Mouse (Mus musculus) left cerebral cortex, adult 8-10 months (tissue): Measurements from ENCODE around the gene Spock2. TPM values are rescaled to one million over a fixed set of nuclear protein-coding genes. Genes with fewer than 3 reads are reported as not detected.
A peak's percentile ranks its signal among the peaks of the same experiment; 100 is the strongest.

Experiments
- DNase-seq, 2 experiments: peaks; one replicate each; pipeline ENCODE4 v3.0.0; 2022; ENCODE audit warnings: low spot score in 2 of 2
- total RNA-seq, 4 experiments: library from RNA; stranded (reverse); gene quantifications; 2 replicates each; pipeline ENCODE4 v1.2.4; 2022

Gene Spock2
- total RNA-seq: 100 to 1,000 TPM; 540 to 596 (median 571) TPM

DNA sequence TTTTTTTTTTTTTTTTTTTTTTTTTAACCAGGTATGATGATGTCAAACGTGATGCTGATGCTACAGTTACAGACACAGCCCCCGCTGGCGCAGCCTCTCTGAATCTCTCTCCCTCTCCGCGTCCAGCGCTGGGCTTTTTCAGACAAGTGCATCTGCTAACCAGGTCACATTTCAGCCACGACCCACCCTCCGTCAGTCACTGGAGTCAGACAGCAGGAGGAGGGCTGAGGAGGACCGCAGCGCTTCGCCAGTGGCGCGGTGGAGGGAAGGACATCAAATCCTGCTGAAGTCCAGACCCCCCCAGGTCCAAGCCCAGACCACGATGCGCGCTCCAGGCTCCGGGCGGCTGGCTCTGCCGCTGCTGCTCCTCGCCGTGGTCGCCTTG is at the start of gene Spock2:
TSS of gene Spock2 (plus strand) at position 74 of the 385 bp plus-strand sequence.
- peak in 1 of 2 experiments; percentile 79 for DNase-seq

DNA sequence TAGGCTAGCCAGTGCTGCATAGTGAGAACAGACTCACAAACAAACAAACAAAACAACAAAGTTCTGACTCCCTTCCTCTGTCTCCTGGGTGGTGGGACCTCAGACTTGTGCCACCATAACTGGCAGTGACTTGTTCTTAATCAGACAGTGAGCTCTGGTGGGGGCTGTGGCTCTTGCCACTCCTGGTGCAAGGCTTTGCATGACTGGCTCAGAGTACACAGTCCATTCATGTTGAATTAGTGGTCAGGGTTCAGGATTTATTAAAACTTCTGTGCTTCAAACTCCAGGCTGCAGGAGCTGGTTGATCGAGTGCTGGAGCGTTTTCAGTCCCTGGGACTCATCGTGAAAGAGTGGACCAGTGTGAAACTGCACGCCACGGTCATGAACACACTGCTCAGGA is 43.8 kb upstream of the Spock2 start:
- no peak for DNase-seq

DNA sequence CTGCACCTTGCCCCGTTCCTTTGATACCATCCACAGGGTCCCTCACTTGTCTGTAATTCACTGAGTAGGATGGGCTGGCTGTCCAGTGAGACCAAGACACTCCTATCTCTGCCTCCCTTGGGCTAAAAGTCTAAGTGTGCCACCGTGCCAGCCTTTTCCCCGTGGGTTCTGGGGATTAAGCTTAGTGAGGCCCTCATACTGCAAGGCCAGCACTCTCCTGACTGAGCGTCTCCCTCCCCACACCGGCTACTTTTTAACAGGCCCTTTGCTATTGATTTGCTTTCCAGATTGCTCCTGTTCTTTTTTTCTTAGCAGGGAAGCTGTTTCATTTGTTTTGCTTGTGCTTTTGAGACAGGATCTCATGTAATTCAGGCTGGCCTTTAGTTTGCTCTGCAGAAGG is 43.1 kb upstream of the Spock2 start:
- no peak for DNase-seq

DNA sequence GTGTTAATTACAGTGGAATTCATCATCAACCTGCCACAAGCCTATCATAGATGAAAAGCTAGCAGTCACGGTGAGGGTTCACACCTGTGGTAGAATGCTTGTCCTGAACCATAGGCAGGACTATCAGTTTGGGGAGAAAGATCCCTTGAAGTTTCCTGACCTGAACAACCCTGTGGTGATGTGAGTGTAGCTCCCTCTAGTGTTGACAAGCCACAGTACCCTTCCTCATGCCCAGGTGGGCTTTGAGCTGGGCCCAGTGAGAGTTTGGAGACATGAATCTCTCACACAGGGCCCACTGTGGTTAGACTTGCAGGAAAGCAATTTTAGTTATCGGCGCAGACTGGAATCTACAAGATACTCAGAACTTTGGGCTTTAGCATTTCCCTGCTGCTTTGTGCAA is 39.5 kb upstream of the Spock2 start:
- DNase-seq: peak in 1 of 2 experiments; percentile 26

DNA sequence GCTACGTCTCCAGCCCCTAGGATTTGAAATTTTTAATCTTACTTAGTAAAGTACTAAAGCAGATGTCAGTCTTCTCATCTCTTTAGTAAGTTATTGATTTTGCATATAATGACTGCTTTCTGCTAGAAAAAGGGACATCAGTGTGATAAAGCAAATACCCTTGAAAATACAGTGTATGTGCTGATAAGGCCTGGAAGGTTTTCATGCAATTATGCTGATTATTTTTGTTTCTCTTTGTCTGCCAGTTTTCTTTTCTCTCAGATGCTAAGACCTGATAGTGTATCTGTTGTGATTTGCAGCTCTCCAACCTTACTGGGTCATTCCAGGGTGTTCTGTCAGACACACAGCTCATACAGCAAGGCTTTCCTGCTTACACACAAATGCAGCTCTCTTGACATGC is 30.9 kb upstream of the Spock2 start:
- no peak for DNase-seq

DNA sequence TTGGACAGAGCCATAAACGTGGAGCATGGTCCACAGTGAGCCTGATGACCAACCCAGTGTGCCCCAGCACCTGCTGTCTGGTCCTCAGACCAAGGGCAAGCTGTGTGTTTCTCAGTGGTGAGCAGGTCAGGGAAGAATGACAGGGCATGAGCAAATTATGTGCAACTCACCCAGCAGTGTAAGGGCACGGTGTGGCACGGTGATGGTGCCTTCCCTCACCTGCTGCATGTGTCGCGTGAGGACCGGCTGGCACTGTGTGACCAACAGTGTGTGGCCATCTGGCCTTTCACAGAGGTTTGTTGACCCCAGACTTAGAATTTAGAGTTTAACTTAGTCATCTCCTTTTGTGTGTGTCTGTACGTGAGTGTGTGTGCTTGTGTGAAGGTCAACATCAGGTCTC is 28.8 kb upstream of the Spock2 start:
- DNase-seq: no peak

DNA sequence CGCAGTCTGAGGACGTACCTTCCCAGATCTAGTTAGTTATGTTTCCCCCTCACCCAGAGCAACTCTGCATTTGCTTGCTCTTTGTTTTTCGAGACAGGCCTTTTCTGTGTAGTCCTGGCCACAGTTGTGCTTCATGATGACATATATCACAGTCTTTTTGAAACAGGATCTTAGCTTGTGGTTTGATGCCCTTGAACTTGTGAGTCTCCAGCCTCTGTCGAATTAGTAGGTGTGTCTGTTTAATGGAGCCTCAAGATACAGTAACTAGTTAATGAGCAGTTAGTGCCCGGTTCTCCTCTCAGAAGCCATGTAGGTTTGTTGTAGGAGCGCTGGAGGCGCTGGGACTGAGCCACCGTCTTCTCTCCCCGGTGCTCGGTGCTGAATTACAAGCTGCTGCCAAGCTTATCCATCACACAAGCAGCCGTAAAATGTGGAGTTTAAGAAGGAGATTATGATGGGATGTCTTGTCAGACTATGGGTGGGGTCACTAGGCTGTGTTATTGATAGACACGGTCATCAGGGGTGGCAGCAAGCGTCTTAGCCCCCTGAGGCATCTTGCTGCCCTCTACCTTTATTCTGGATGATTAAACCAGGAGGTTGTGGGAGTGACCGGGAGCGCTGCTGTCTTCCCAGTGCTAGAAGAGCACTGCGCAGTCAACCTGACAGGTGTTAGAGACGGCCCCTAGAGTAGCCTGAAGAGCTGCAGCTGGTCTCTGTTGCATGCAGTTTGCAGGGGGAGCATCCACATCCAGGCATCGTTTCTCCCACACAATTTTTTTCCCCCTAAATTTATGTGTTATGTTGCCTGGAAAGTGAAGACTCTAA is 28.1 kb upstream of the Spock2 start:
- DNase-seq: no peak

DNA sequence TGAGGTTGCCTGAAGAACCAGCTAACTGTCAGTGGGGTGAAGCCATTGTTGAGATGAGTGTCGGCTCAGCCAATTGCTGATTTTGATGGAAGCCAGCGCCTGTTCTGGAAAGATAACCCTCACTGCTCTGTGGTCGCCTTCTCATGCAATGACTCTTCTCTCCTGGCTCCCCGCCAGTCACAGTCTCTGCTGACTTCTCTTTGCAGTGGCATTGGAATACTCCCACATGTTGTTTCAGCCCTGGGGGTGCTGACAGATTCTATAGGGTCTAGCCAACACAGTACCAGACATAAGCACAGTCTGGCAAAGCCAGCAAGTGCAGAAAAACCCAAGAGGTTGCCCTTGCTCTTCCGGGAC is 27.5 kb upstream of the Spock2 start:
- peak in 1 of 2 experiments; percentile 45 for DNase-seq

DNA sequence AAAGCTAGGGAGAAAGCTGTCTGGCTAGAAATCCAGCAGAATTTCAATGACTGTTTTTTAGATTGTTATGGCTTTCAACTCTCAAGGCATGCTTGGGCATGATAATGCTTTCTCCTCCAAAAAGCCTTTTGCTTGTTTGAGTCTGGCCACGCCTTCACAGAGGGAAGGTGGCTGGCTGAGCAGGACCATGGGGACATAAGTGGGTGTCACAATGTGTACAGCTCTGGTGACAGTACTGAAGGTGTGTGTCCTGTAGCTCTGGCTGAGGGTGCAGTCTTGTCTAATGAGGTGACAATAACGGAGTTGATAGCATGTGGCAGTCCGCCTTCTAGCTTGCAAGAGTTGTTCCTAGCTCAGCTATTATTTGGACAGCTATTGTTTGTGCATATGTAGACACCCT is 25.8 kb upstream of the Spock2 start:
- no peak for DNase-seq

DNA sequence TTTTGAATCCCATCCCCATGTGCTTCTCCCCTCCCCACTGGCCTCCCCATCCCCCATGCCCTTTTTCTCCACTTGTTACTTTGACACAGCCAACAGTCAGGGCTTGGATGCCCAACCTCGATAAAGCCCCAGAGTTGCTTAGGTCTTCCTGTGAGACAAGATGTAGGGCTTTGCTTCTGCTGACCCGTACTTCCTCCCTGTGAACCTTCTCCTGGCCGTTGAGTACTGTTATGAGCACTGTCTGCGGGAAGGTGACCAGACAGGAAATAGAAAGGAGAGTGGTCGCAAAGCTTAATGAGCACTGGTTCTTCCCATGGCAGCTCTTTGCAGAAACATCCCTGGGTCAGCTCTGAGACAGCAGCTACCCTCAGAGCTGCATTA is 25.4 kb upstream of the Spock2 start:
- no peak for DNase-seq

DNA sequence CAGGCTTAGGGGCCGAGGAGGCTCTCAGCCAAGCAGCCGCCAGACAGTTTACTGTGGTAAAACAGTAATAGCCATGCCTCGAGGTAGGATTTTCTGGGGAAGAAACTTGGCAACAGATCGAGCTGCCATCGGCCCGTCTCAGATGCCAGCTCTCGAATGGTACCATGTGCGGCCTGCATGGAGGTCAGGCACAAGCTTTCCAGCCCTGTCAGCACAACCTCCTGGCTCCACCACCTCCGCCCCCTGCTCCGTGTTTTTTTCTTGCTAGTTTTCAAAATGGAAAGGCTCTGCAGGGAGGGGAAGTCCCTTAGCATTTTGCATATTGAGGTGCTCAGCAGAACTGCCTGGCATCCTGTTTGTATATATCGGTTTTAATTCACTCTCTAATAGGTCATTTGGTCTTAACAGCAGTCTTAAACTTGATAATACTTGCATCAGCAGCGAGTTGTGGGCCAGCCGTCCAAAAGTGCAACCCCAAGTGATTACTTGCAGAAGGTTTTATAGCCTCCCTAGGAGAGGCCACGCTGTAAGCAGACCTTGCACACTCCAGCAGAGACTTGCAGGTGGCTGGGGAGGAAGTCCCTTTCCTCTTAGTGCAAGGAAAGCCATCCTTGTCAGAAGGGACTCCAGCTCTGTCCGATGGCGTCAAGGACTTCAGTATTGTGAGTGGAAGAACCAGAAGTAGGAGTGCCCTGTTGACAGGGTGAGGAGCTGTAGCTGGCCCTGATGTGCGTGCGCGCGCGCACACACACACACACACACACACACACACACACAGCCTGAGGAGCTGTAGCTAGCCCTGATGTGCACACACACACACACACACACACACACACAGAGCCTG is 24.8 kb upstream of the Spock2 start:
- DNase-seq: no peak

DNA sequence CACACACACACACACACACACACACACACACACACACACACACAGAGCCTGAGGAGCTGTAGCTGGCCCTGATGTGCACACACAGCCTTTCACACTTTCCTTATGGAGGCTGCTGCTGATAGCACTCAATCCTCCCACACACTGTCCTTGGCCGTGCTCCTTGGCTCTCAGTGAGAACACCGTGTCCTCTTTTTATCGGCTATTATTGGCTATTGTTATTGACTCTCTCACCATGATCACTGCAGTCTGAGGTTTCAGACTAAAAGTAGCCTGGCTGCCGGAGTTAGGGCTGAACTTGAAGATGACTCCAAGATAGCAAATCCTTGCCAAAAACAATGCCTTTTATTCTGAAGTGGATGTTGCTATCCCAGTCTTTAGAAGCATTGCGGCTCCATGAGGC is 24.1 kb upstream of the Spock2 start:
- DNase-seq: peak in 1 of 2 experiments; percentile 38

DNA sequence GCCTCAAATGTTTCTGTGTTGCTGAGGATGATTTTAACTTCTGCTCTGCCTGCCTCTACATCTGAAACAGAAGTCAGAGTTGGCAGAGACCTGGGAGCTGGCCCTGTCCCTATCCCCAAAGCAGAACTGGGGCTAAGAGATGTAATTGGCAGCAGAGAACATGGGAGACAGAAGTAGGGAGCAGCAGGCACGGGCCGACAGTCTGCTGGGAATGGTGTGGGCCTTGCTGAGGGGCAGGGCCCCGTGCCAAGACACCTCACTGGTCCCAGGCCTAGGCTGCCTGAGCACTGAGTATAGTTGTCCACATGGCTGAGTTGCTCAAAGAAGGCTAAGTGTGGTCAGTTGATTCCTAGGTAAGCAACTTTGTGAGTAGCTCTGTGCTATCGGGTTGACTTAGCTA is 22.0 kb upstream of the Spock2 start:
- DNase-seq: no peak

DNA sequence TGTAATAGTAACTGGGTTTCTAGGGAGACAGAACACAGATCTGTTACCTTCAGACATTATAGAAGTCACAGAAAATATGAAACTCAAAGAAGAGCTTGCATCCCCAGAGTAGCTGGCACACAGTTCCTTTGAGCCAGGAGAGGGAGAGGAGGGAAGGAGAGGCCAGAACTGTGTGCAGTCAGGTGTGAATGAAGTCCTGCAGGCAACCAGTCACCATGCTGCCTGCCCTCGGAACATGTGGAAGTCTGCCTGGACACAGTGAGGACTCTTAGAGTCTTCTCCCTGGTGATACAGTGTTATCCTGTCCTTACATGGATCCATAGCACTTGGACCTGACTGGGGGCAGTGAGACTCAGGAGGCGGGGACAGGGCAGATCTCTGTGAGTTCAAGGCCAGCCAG is 13.7 kb upstream of the Spock2 start:
- DNase-seq: no peak

DNA sequence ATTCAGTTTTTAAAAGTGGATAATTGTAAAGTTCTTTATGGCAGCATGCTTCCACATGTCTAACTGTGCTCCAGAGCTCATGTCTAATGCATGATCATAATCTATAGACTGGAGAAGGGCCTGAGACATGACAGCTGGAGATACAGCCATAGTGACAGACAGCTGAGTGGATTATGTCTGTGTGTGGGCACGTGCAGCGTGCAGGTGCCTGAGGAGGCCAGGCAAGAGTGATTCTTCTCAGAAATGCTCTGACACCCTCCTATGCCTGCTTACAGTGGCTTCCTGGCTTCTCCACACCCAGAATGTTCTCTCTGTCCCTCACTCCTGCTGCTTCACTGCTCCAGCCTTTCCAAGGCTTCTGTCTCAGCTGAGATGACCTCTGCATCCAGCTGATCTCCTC is 12.3 kb upstream of the Spock2 start:
- no peak for DNase-seq

DNA sequence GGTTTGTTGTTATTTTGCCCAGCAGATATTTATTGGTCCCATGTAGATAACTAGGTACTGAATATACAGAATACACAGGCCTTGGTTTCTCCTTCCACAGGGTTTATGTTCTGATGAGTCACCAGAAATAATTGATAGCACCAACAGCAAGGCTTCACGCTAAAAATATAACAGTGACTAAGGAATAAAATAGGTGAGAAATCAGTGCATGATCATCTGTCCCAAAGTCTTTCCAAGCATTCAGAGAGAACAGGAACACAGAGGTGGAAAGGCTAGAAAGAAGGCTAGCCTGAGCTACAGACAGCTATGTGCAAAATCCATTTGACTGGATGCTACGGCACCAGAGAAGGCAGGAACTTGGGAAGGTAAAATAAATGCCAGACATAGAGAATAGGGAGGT is 10.5 kb upstream of the Spock2 start:
- no peak for DNase-seq

DNA sequence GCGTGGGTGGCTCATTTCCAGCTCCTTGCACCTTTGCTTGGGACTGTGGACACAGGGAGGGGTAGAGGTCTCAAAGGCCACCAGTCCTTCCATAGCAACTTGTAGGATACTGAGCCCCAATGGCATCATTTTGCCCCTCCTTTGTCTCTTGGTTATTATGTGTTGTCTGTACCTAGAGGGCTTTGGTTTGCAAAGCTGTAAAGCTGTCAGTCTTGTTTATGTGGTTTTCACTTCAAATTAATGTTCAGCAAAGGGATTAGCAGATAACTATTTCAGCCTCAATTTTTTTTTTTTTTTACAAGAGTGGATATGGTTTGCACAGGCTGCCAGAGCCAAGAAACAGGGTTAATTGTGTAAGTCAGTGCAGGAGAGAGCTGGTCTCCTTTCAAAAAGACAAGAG is 9.7 kb upstream of the Spock2 start:
- no peak for DNase-seq

DNA sequence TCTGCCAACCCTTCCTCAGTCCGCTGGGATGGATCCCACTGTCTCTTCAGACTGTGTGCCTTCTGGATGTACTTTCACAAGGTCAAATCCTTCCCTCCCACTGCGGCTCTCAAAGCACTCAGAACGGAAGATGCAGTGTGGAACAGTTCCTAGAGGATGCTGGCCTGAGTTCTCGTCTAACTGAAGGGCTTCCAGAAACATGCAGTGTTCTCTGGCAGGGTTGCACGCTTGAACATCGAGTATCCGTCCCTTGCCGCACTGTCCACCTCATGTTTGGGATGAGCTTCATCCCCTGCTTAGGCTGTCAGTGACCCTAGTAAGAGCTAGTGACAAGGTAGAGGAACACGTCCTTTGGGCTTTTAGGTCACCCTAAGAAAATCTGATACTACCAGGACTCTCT is 8.9 kb upstream of the Spock2 start:
- no peak for DNase-seq

DNA sequence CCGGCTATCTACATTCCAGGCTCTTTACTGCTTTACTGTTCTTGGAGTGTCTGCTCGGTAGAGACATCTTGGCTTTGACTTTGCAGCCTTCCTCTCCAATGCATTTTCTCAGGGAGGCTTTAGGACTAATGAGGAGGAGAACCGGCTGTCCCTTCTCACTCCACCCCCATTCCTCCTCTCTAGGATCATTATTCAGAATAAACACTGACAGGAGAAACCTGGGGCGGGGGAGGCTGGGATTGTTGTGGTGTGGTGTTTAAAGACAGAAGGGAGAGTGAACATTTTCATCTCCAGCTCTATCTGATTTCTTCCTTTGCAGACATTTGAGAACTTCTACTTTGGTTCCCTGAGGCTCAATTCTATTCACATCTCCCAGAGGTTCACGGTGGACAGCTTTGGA is 8.2 kb upstream of the Spock2 start:
- no peak for DNase-seq

DNA sequence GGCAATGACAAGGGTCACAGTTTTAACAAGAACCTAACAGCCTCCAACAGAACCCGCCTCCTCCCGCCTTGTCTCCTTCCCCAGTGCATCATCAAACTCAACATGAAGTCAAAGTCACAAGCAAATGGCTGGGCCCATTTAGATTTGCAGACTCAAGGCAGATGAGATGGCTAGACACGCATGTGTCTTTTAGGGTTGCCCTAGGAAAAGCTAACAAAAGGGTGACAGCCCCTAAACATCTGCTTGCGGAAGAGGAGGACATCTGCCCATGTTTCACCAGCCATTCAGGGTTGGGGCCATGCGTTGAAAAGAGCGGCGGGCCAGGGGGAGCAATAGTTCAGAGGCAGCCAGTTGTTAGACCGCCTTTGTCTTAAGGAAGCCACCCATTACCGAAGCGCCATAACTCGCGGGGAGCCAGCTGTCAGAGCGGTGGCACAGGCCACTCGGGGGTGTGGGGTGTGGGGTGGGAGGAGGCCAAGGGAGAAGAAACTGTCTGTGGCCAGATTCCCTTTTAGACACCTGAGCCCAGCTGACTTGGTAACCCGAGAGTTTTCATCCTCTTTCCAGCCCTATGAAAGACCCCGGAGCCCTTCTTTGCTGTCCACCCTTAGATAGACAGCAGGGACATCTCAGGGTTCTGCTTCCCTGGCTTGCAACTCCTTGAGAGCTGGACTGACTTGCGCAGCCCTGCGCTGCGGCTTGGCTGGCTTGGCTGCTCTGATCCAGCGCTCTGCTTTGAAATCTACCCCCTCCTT is 451 bp upstream of the Spock2 start:
- no peak for DNase-seq

DNA sequence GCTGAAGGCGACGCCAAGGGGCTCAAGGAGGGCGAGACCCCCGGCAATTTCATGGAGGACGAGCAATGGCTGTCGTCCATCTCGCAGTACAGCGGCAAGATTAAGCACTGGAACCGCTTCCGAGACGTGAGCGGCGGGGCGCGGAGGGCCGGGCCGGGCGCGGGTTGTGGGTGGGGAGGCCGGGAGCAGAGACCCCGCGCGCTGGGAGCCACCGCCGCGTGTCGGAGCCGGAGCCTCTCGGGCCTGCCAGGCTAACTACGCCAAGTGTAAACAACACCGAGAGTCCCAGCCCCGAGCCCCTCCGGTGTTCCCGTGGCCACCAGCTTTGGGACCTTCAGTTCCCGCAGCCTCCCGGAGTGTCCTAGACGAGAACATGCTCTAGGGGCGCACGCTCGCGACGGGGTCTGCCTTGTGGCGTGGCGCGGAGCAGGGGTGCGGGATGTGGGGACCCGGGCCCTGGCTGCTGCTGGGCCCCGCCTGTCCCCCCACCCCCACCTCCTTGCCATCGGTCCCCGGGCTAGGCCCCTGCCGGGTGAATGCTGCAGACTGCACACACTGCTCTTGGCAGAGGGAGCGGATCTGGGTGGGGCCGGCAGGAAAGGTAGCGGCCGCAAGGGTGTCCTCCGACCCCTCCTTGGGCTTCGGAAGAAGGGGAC is 640 bp downstream of the Spock2 start:
- DNase-seq: no peak

DNA sequence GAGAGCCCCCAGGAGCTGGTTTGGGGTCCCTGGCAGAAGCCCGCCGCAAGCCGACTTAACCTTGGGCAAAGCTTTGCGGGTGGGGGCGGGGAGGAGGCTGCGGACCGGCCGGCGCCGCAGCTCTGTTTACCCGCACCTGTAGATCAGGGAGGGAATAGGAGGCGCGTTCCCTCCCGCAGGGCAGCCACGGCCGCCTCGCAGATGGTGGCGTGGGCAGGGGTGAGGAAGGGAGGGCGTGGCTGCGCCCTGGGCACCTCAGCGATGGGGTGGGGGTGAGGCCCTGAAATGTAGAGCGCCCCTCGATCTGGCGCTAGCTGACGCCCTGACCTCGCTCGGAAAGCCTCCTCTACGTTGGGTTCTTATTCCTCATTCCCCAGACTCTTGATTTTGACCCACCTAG is 1.4 kb downstream of the Spock2 start:
- no peak for DNase-seq
